Mouse (Mus musculus) kidney, postnatal 0 days (tissue): Measurements from ENCODE around the gene Sit1. TPM values are rescaled to one million over a fixed set of nuclear protein-coding genes. Genes with fewer than 3 reads are reported as not detected.

Source experiments
- ATAC-seq: fragments of 200-750 bp; cut with Nextera tagmentation; replicated peaks from 2 replicates; pipeline ENCODE4 v1.8.0; 2017; ENCODE audit warnings: low read depth, moderate number of reproducible peaks, moderate TSS enrichment, moderate library complexity; ENCODE audit not compliant: low FRiP score
- DNase-seq: peaks from one replicate; pipeline ENCODE4 v3.0.0-alpha.2; 2016; ENCODE audit warnings: low spot score
- H3K27ac ChIP-seq: fragments of 300-500 bp; sonication (generic); 2 replicates; pipeline ENCODE4 v1.5.1; 2014; ENCODE audit warnings: mild to moderate bottlenecking
- H3K27me3 ChIP-seq: fragments of 300-500 bp; sonication (generic); 2 replicates; pipeline ENCODE4 v1.6.1; 2014; ENCODE audit warnings: low read length, mixed read lengths; ENCODE audit not compliant: insufficient read depth
- H3K36me3 ChIP-seq: fragments of 300-500 bp; sonication (generic); 2 replicates; pipeline ENCODE4 v1.6.1; 2014; ENCODE audit warnings: low read length, mixed read lengths; ENCODE audit not compliant: insufficient read depth
- H3K4me1 ChIP-seq: fragments of 300-500 bp; sonication (generic); replicated peaks from 2 replicates; pipeline ENCODE4 v1.6.1; 2014; ENCODE audit warnings: antibody characterized with exemption, low read length, mixed read lengths; ENCODE audit not compliant: insufficient read depth
- H3K4me2 ChIP-seq: fragments of 300-500 bp; sonication (generic); 2 replicates; pipeline ENCODE4 v1.6.1; 2014; ENCODE audit warnings: mild to moderate bottlenecking, low read length, moderate library complexity, mixed read lengths
- H3K4me3 ChIP-seq: fragments of 300-500 bp; sonication (generic); replicated peaks from 2 replicates; pipeline ENCODE4 v1.5.1; 2014; ENCODE audit warnings: low read depth, low read length
- H3K9ac ChIP-seq: fragments of 300-500 bp; sonication (generic); 2 replicates; pipeline ENCODE4 v1.6.1; 2014; ENCODE audit warnings: low read depth, low read length
- H3K9me3 ChIP-seq: fragments of 300-500 bp; sonication (generic); replicated peaks from 2 replicates; pipeline ENCODE4 v1.6.1; 2016; ENCODE audit warnings: low read length, inconsistent platforms, mixed read lengths
- CTCF ChIP-seq: IDR thresholded peaks from 2 replicates; pipeline ENCODE4 v1.5.1; 2016; ENCODE audit warnings: antibody characterized with exemption, low read depth, mild to moderate bottlenecking, moderate library complexity
- WGBS: fragments of 180-500 bp; shearing (Covaris S2); extraction: QIAGEN DNeasy Blood & Tissue Kit; methylation state at CpG from one replicate; pipeline ENCODE4 v1.1.7; 2014; 5-methylcytosine and 5-hydroxymethylcytosine counted together
- polyA plus RNA-seq: library from polyadenylated mRNA; unstranded; fragments of >200 nt; fragmentation: Nextera tagmentation; extraction: Ambion mirVana; gene quantifications from 2 replicates; pipeline ENCODE4 v1.2.1, GENCODE M21; 2015

The Sit1 gene
- polyA plus RNA-seq, 1 experiment from 2014 or later: not detected

- H3K27me3 ChIP-seq: no peaks in the 10 kb centered on the region
- H3K4me3 ChIP-seq: no peak overlapping the region
- TF ChIP-seq CTCF: peak; percentile 77
- peak; percentile 85 for DNase-seq
- H3K4me2 ChIP-seq: peak overlapping the region; percentile 40; the same call in 1 of the 2 replicates
- H3K9ac ChIP-seq: no peak overlapping the region
- no peaks in the 10 kb centered on the region for H3K4me1 ChIP-seq
- no peaks in the 10 kb centered on the region for H3K9me3 ChIP-seq
- 49% methylated on average over 24 of the region's 24 CpGs for WGBS
- H3K27ac ChIP-seq: no peak overlapping the region
- ATAC-seq: no peak
- H3K36me3 ChIP-seq: no peaks in the 10 kb centered on the region
These were observed 4.4 kb downstream of the Sit1 start for GRCm38 (mm10) chr4:43478906-43479832.

- Histone ChIP-seq H3K4me2 (peak overlapping the region; percentile 50), H3K27ac (no peak overlapping the region), H3K4me1 (no peaks in the 10 kb centered on the region), H3K36me3 (no peaks in the 10 kb centered on the region), H3K27me3 (no peaks in the 10 kb centered on the region), H3K9me3 (no peaks in the 10 kb centered on the region), H3K9ac (0 out of 2 replicates have a peak overlapping the region, but pooled peaks have one; percentile 23), H3K4me3 (peak overlapping the region; percentile 24)
- 50% methylated on average over 8 of the region's 8 CpGs for WGBS
- DNase-seq (no peak), ATAC-seq (peak; percentile 25; the same call in 1 of the 2 replicates)
- TF ChIP-seq CTCF: no peak
These were observed 5.0 kb downstream of the Sit1 start for GRCm38 (mm10) chr4:43478534-43478858.

GRCm38 (mm10) chr4:43477857-43478533 is 5.5 kb downstream of the Sit1 start:
- Histone ChIP-seq H3K27ac (no peak overlapping the region), H3K9me3 (no peaks in the 10 kb centered on the region), H3K27me3 (no peaks in the 10 kb centered on the region), H3K9ac (0 out of 2 replicates have a peak overlapping the region, but pooled peaks have one; percentile 23), H3K4me3 (peak overlapping the region; percentile 24), H3K4me1 (no peaks in the 10 kb centered on the region), H3K36me3 (no peaks in the 10 kb centered on the region), H3K4me2 (peak overlapping the region; percentile 50)
- ATAC-seq (peak; percentile 90), DNase-seq (peak; percentile 96)
- 16% methylated on average over 11 of the region's 11 CpGs for whole genome bisulfite sequencing
- peak; percentile 68 for TF ChIP-seq CTCF

- no peaks in the 10 kb centered on the region for H3K4me1 ChIP-seq
- 86% methylated on average over 6 of the region's 6 CpGs for WGBS
- no peak overlapping the region for H3K27ac ChIP-seq
- ATAC-seq (no peak), DNase-seq (no peak)
- H3K4me3 ChIP-seq: no peak overlapping the region
- H3K27me3 ChIP-seq: no peaks in the 10 kb centered on the region
- TF ChIP-seq CTCF: peak; percentile 32; the same call in 1 of the 2 replicates
- no peaks in the 10 kb centered on the region for H3K9me3 ChIP-seq
- no peaks in the 10 kb centered on the region for H3K36me3 ChIP-seq
- no peak overlapping the region for H3K4me2 ChIP-seq
- no peak overlapping the region for H3K9ac ChIP-seq
These were observed 6.9 kb downstream of the Sit1 start for GRCm38 (mm10) chr4:43476604-43477003.

- no peaks in the 10 kb centered on the region for H3K27me3 ChIP-seq
- H3K27ac ChIP-seq: no peak overlapping the region
- no peak overlapping the region for H3K9ac ChIP-seq
- ATAC-seq (no peak), DNase-seq (no peak)
- TF ChIP-seq CTCF: no peak
- H3K4me2 ChIP-seq: no peak overlapping the region
- no peaks in the 10 kb centered on the region for H3K9me3 ChIP-seq
- H3K36me3 ChIP-seq: no peaks in the 10 kb centered on the region
- WGBS: 76% methylated on average over 1 of the region's 1 CpGs
- H3K4me1 ChIP-seq: no peaks in the 10 kb centered on the region
- H3K4me3 ChIP-seq: no peak overlapping the region
These were observed 9.9 kb downstream of the Sit1 start for GRCm38 (mm10) chr4:43473636-43474035.

GRCm38 (mm10) chr4:43470301-43470700 is 13.2 kb downstream of the Sit1 start:
- Histone ChIP-seq H3K27ac (no peak overlapping the region), H3K36me3 (no peaks in the 10 kb centered on the region), H3K4me3 (no peak overlapping the region), H3K9me3 (no peaks in the 10 kb centered on the region), H3K4me2 (no peak overlapping the region), H3K4me1 (no peaks in the 10 kb centered on the region), H3K27me3 (no peaks in the 10 kb centered on the region), H3K9ac (no peak overlapping the region)
- TF ChIP-seq CTCF: no peak
- DNase-seq: no peak
- no peak for ATAC-seq
- 89% methylated on average over 10 of the region's 10 CpGs for WGBS
